Mouse (Mus musculus) effector memory CD4-positive, alpha-beta T cell, adult 7 months (primary cell): Measurements from ENCODE around the gene Zscan4-ps2. TPM values are rescaled to one million over a fixed set of nuclear protein-coding genes. Genes with fewer than 3 reads are reported as not detected.

Source experiments
- polyA plus RNA-seq: library from polyadenylated mRNA; unstranded; fragments of 100-300 nt; shearing (Covaris generic); gene quantifications from one replicate; pipeline ENCODE4 v1.2.1, GENCODE M21; 2017

Gene Zscan4-ps2
- not detected for polyA plus RNA-seq

DNA sequence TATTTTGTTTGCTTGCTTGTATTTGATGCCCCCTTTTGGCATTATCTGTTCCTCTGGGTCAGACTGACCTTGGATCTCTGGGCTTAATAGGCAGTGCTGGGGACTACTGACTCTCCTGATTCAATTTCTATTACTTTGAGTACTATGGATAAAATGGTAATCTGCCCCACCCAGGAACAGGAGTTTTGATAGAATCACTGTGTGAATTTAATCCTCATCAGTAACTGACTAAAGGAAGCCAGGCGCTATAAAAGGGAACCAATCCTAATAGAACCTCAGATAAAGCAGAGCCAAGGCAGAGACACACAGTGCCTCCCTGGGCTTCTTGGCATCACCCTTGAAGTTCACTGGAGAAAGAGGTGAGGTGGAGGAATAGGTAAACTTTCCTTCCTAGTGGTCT is at the start of gene Zscan4-ps2:
TSS of gene Zscan4-ps2 (plus strand) at position 301 of the 400 bp plus-strand sequence.

Other genes with a start within 250 kb of the Zscan4-ps2 start
- gene Zscan4e, start 203.6 kb upstream of the Zscan4-ps2 start, polyA plus RNA-seq: not detected
- gene Zscan4f, start 116.4 kb upstream of the Zscan4-ps2 start, polyA plus RNA-seq: not detected
- gene Zscan4-ps3, start 95.0 kb downstream of the Zscan4-ps2 start, polyA plus RNA-seq: not detected
- not detected for gene Vmn1r72, start 165.8 kb downstream of the Zscan4-ps2 start, polyA plus RNA-seq
- 0.06 TPM for gene Vmn1r73, start 216.0 kb downstream of the Zscan4-ps2 start, polyA plus RNA-seq